Mouse (Mus musculus) megakaryocyte, embryonic 14.5 days (primary cell): ENCODE measurements around the gene Fam229b.

Experiments used
- FLI1 ChIP-seq: IDR thresholded peaks from 2 replicates; pipeline ENCODE4 v1.6.1; 2012; ENCODE audit warnings: low read length, inconsistent platforms, mixed read lengths
- GATA1 ChIP-seq: IDR thresholded peaks from 3 replicates; pipeline ENCODE4 v1.6.1; 2012; ENCODE audit warnings: mixed read lengths, low read length, inconsistent platforms, borderline replicate concordance

GRCm38 (mm10) chr10:39165632-39166115 is 32.0 kb upstream of the Fam229b start:
- no peak for TF ChIP-seq GATA1
- no peak for TF ChIP-seq FLI1
